Mouse (Mus musculus): ENCODE measurements around the gene Gm34653.

DNA sequence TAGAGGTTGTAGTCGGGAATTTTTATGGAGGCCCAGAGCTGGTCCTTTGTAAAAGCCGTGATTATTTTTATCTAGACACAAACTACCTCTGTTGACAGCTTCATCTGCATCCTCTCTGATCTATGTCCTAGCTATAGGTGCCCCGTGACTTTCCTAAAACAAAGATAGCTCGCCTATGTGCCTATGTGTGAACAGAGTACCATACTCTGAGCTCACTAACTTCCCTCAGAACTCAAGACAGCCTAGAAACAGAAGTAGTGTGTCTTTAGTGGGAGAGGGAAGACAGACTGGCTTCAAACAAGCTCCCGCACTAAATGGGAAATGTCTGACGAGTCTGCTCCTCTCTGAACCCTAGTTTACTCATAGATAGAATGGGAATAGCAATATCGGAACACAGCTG is 32.4 kb upstream of the Gm34653 start:
- TF ChIP-seq CTCF (IDR thresholded peaks at IDR 0.05; ENCODE audit: low read depth), result no peak
- no peak for TF ChIP-seq EP300 (optimal IDR thresholded peaks at IDR 0.05)

All from stomach, postnatal 0 days (tissue).